Mouse (Mus musculus) mouse embryonic stem cell (cell line): ENCODE measurements at regions not wholly inside any gene's neighbourhood (a gene's known extent, or its start where the extent isn't known, plus 50 kb on each side); places are given as distances from the start of the nearest gene placed in this dataset.

ENCODE experiments used
- in situ Hi-C, 2 experiments: fragments of 300-500 bp; cut with MboI; formaldehyde crosslinking; loops; 1 replicate in 1 of 2; 3 replicates in 1 of 2; pipeline ENCODE4 v1.14.3; 2019 to 2020; ENCODE audit warnings: low sequenced_read_pairs in 2 of 2, low pct_unique_long_range_greater_than_20kb in 1 of 2, mixed read lengths in 1 of 2; ENCODE audit not compliant: unreplicated experiment in 1 of 2

- in situ Hi-C loops: loop anchor here (25.0 kb wide), 4 partner anchors 268 to 668 kb away; no protein-coding TSS in a partner anchor
Measured at GRCm38 (mm10) chr10:41018888-41019287, 53.2 kb downstream of the Gpr6 start.

GRCm38 (mm10) chr10:41016547-41016946, 55.5 kb downstream of the Gpr6 start:
- in situ Hi-C loops: loop anchor here (25.0 kb wide), 4 partner anchors 271 to 671 kb away; no protein-coding TSS in a partner anchor

DNA sequence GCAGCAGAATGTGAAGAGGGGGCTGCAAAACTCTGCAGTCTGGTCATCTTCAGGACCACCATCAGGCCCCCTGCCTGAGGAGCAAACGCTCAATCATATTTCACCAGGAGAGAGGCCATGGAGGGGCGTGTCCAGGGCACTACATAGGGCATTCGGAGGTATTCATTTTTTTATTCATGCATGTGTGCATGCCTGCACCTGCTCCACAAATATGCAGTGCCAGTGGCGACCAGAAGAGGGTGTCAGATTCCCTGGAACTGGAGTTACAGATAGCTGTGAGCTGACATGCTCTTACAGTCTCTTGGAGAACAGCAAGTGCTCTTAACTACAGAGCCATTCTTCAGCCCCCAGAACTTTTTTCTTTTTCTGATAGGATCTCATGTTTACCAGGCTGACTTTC, 56.4 kb downstream of the Gpr6 start:
- in situ Hi-C loops: loop anchor here (25.0 kb wide), 4 partner anchors 272 to 672 kb away; no protein-coding TSS in a partner anchor

- in situ Hi-C loops: loop anchor here (25.0 kb wide), 4 partner anchors 277 to 677 kb away; no protein-coding TSS in a partner anchor
Measured at GRCm38 (mm10) chr10:41010585-41010984, 61.5 kb downstream of the Gpr6 start.

DNA sequence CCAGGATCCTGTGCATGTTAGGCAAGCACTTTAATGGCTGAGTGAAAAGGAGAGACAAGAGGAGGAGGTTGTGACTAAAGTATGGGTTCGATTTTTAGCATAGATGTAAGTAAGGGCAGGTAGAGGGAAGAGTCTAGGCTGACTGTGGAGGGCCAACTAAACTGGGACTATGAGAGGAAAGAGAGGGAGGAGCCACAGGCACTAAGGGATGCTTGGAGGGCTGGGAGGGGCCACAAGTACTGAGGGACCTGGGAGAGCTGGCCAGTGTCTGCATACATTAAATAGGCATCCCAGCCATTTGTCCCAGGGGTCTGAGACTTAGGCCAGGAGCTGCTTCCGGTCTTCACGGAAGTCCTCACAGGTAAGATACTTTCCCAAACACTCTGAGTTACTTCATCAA, 64.2 kb downstream of the Gpr6 start:
- in situ Hi-C loops: loop anchor here (10.0 to 25.0 kb wide), 5 partner anchors 279 to 679 kb away; no protein-coding TSS in a partner anchor

GRCm38 (mm10) chr10:41006634-41007033, 65.5 kb downstream of the Gpr6 start:
- in situ Hi-C loops: loop anchor here (10.0 to 25.0 kb wide), 5 partner anchors 281 to 681 kb away; no protein-coding TSS in a partner anchor

DNA sequence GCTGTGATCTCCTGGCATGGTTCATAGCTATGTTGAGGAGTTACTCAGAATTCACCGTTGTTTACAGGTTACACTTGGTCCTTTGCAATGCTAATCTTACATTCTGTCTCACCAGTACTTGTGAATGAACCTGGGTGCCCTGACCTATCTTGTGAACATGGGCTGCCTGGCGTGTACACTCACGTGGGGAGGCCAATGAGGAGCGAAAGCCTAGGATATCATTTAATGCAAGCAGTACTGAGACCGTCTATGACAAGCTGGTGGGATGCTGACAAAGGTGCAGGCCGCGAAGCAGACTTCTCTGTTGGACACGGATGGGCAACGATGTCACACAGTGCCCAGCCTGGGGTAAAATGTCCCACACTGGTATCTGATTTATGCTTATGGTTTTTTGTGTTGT, 66.3 kb downstream of the Gpr6 start:
- in situ Hi-C loops: loop anchor here (10.0 to 25.0 kb wide), 5 partner anchors 282 to 682 kb away; no protein-coding TSS in a partner anchor

- in situ Hi-C loops: loop anchor here (10.0 to 25.0 kb wide), 5 partner anchors 283 to 683 kb away; no protein-coding TSS in a partner anchor
Measured at GRCm38 (mm10) chr10:41004753-41005152, 67.3 kb downstream of the Gpr6 start.

GRCm38 (mm10) chr10:41004044-41004689, 67.9 kb downstream of the Gpr6 start:
- in situ Hi-C loops: loop anchor here (10.0 to 25.0 kb wide), 5 partner anchors 283 to 683 kb away; no protein-coding TSS in a partner anchor

GRCm38 (mm10) chr10:41003197-41003596, 68.9 kb downstream of the Gpr6 start:
- in situ Hi-C loops: loop anchor here (10.0 to 25.0 kb wide), 5 partner anchors 284 to 684 kb away; no protein-coding TSS in a partner anchor

DNA sequence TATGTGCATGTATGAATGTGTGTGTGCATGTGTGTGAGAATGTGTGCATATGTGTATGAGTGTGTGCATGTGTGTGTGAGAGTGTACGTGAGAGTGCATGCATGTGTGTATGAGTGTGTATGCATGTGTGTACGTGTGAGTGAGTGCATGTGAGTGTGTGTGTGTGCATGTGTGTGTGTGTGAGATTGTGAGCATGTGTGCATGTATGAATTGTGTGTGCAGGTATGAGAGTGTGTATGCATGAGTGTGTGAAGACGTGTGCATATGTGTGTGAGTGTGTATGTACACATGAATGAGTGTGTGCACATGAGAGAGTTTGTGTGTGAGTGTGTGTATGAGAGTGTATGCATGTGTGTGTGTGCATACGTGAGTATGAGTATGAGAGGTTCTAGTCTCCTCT, 71.1 kb downstream of the Gpr6 start:
- in situ Hi-C loops: loop anchor here (10.0 to 25.0 kb wide), 5 partner anchors 286 to 686 kb away; no protein-coding TSS in a partner anchor

- in situ Hi-C loops: no loop called here
Measured at GRCm38 (mm10) chr10:40999486-40999885, 72.6 kb downstream of the Gpr6 start.

DNA sequence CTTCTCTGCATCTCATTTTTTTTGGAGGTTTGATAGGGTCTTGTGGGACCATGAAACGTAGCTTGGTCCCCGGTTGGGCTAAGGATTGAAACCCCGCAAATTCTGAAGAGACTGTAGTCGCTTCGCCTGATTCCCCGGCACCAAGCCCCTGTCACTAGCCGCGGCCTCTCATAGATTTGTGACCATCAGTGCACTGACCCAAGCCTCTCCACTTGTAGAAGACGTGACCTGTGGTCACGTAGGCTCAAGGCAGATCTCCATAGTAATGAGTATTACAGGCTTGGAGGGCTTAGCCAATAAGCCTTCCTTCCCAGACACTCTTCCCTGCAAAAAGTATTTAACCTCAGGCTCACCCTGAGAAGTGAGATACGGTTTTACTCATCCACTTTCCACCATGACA, 73.3 kb downstream of the Gpr6 start:
- in situ Hi-C loops: no loop called here

GRCm38 (mm10) chr10:40998330-40998729, 73.8 kb downstream of the Gpr6 start:
- in situ Hi-C loops: no loop called here

- in situ Hi-C loops: no loop called here
Measured at GRCm38 (mm10) chr10:40997606-40998005, 74.5 kb downstream of the Gpr6 start.
